Mouse (Mus musculus) retina, adult 2 months (tissue): ENCODE measurements around the gene Mfsd11.

Source experiments
- DNase-seq: peaks from one replicate; pipeline ENCODE4 v3.0.0-alpha.2; 2012; ENCODE audit warnings: low read depth, low spot score

Gene Mfsd11

GRCm38 (mm10) chr11:116852291-116852890, at the start of gene Mfsd11:
Gene Mfsd11, plus strand, starts transcription at chr11:116852440.
- no peak for DNase-seq

- DNase-seq: no peak
Observed at GRCm38 (mm10) chr11:116802709-116803108, 49.5 kb upstream of the Mfsd11 start.

GRCm38 (mm10) chr11:116806136-116807071, 45.8 kb upstream of the Mfsd11 start:
- DNase-seq: no peak

GRCm38 (mm10) chr11:116807116-116807515, 45.1 kb upstream of the Mfsd11 start:
- DNase-seq: no peak

GRCm38 (mm10) chr11:116807526-116807925, 44.7 kb upstream of the Mfsd11 start:
- DNase-seq: no peak

GRCm38 (mm10) chr11:116807938-116808606, 44.2 kb upstream of the Mfsd11 start:
- no peak for DNase-seq

GRCm38 (mm10) chr11:116808811-116809395, 43.3 kb upstream of the Mfsd11 start:
- DNase-seq: no peak

GRCm38 (mm10) chr11:116809520-116809919, 42.7 kb upstream of the Mfsd11 start:
- DNase-seq: no peak

- no peak for DNase-seq
Observed at GRCm38 (mm10) chr11:116810528-116810927, 41.7 kb upstream of the Mfsd11 start.

- DNase-seq: peak; percentile 80
Observed at GRCm38 (mm10) chr11:116810983-116811901, 41.0 kb upstream of the Mfsd11 start.

- DNase-seq: peak; percentile 81
Observed at GRCm38 (mm10) chr11:116812793-116813529, 39.3 kb upstream of the Mfsd11 start.

- DNase-seq: no peak
Observed at GRCm38 (mm10) chr11:116813610-116814009, 38.6 kb upstream of the Mfsd11 start.

GRCm38 (mm10) chr11:116814076-116814883, 38.0 kb upstream of the Mfsd11 start:
- no peak for DNase-seq

GRCm38 (mm10) chr11:116814884-116815415, 37.3 kb upstream of the Mfsd11 start:
- no peak for DNase-seq

GRCm38 (mm10) chr11:116816769-116817168, 35.5 kb upstream of the Mfsd11 start:
- no peak for DNase-seq

GRCm38 (mm10) chr11:116817567-116817966, 34.7 kb upstream of the Mfsd11 start:
- DNase-seq: no peak

- DNase-seq: no peak
Observed at GRCm38 (mm10) chr11:116818722-116819121, 33.5 kb upstream of the Mfsd11 start.

- no peak for DNase-seq
Observed at GRCm38 (mm10) chr11:116819932-116820593, 32.2 kb upstream of the Mfsd11 start.
